Mouse (Mus musculus) T-helper 1 cell (primary cell): Measurements from ENCODE around the gene Rinl.

Source experiments
- in situ Hi-C: fragments of 300-600 bp; cut with MboI, MseI; formaldehyde crosslinking; loops from one replicate; pipeline ENCODE4 v1.15.1; 2025; ENCODE audit warnings: high pct_unique_total_duplicates

Gene Rinl

GRCm38 (mm10) chr7:28822993-28823903 is 34.5 kb downstream of the Rinl start:
- in situ Hi-C loops, result loop anchor here (5.0 to 10.0 kb wide), 2 partner anchors 44 to 1602 kb away; partner anchors contain the start of gene Nfkbid

GRCm38 (mm10) chr7:28823932-28824331 is 35.2 kb downstream of the Rinl start:
- in situ Hi-C loops, result loop anchor here (5.0 to 10.0 kb wide), 2 partner anchors 43 to 1601 kb away; partner anchors contain the start of gene Nfkbid

GRCm38 (mm10) chr7:28824941-28825685 is 36.3 kb downstream of the Rinl start, which contains the start of gene Ech1:
Gene Ech1, plus strand, starts transcription at chr7:28825217.
- in situ Hi-C loops, result loop anchor here (5.0 to 10.0 kb wide), 2 partner anchors 42 to 1600 kb away; partner anchors contain the start of gene Nfkbid

GRCm38 (mm10) chr7:28825686-28826401 is 37.1 kb downstream of the Rinl start:
- in situ Hi-C loops, result loop anchor here (10.0 kb wide), 1 partner anchor 1599 kb away; the partner anchor contains the start of gene Nfkbid

- in situ Hi-C loops, result loop anchor here (10.0 kb wide), 1 partner anchor 1598 kb away; the partner anchor contains the start of gene Nfkbid
Measured at GRCm38 (mm10) chr7:28826402-28826772, 37.6 kb downstream of the Rinl start.

- in situ Hi-C loops, result loop anchor here (10.0 kb wide), 1 partner anchor 1597 kb away; the partner anchor contains the start of gene Nfkbid
Measured at GRCm38 (mm10) chr7:28827338-28827737, 38.6 kb downstream of the Rinl start.

GRCm38 (mm10) chr7:28829821-28830220 is 41.1 kb downstream of the Rinl start:
- in situ Hi-C loops, result loop anchor here (10.0 kb wide), 1 partner anchor 1595 kb away; the partner anchor contains the start of gene Nfkbid

- in situ Hi-C loops, result no loop called here
Measured at GRCm38 (mm10) chr7:28830981-28831380, 42.2 kb downstream of the Rinl start.

- in situ Hi-C loops, result no loop called here
Measured at GRCm38 (mm10) chr7:28831411-28832125, 42.8 kb downstream of the Rinl start.

GRCm38 (mm10) chr7:28832137-28832536 is 43.4 kb downstream of the Rinl start:
- in situ Hi-C loops, result no loop called here

- in situ Hi-C loops, result no loop called here
Measured at GRCm38 (mm10) chr7:28833723-28834347, 45.1 kb downstream of the Rinl start, which contains the start of gene Lgals4. Gene Lgals4, plus strand, starts transcription at chr7:28833854.

GRCm38 (mm10) chr7:28836936-28837335 is 48.2 kb downstream of the Rinl start:
- in situ Hi-C loops, result no loop called here

- in situ Hi-C loops, result no loop called here
Measured at GRCm38 (mm10) chr7:28838331-28838730, 49.6 kb downstream of the Rinl start.

GRCm38 (mm10) chr7:28847273-28847672 is 58.5 kb downstream of the Rinl start:
- in situ Hi-C loops, result no loop called here
